Mouse (Mus musculus) layer of hippocampus, postnatal 25 days (tissue): Measurements from ENCODE around the gene Cpm. TPM values are rescaled to one million over a fixed set of nuclear protein-coding genes. Genes with fewer than 3 reads are reported as not detected.
A peak's percentile ranks its signal among the peaks of the same experiment; 100 is the strongest.

Experiments used
- DNase-seq, 2 experiments: peaks; one replicate each; pipeline ENCODE4 v3.0.0; 2022; ENCODE audit warnings: mixed read lengths in 2 of 2, low spot score in 1 of 2; ENCODE audit errors: extremely low spot score in 1 of 2
- total RNA-seq, 2 experiments: library from RNA; stranded (reverse); gene quantifications; 2 replicates each; pipeline ENCODE4 v1.2.3; 2021

The Cpm gene
- total RNA-seq, 2 experiments from 2014 or later = 8.5 to 11.4 TPM

DNA sequence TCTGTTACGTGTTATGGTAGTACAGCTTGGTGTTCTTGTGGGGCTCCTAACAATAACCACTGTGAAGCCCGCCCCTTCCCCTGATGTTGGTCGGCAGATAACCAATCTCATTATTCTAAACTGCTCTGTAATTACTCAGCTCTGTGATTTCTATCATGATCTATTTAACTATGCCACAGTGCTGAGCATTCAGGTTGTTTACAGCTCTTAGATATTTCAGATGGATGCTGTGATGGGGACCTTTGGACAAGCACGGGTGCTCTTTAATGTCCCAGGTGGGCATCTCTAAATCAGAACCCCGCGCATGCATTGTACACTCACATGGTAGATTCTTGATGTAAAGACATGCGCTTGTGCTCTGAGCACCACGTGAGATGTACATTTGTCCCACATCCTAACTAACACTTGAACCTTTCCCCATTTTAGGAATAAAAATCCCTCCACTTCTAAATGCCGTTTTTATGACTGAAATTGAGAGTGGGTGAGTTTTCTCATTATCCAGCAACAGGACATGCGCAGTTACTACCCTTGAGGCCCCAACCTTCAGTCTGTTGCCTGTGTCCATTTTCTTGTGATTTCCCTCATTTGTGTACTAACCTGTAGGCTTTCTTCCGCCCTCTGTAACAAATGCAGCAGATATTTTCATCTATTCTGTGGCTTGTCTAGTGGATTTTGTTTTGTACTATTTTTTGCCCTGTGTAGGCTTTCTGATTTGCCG, 14.6 kb downstream of the Cpm start:
- no peak for DNase-seq

DNA sequence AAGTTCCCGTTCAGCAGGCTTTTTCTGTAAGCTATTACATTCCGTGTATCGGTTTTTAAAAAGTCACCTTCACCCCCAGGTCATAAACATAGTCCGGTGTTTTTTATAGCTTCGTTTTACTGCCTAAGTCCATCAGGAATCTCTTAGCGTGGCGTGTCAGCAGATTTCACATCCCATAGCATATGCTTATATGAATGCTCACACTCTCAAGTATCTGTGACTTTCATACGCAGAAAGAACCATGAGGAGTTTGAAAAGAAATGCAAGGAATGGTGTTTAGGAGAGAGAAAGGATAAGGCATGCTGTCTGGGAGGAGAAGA, 15.1 kb downstream of the Cpm start:
- no peak for DNase-seq

DNA sequence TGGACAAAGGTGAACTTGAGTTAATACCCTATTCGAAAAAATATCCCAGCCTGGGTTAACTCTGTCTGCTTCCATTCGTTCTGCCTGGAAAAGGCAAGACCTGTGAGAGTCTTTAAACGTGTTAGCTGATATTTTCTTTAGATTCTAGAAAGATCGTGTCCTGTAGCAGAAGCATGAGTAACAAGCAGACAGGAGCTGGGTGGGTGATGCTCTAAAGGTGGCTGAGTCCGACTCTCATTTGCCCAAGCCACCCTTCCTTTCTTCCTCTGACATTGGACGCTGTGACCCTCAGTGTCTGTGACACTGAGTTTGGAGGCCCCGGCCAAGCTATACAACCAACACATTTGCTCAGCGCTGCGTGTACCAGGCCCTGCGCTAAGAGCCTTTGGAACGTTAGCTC, 15.5 kb downstream of the Cpm start:
- no peak for DNase-seq

- DNase-seq = no peak
These were observed 16.2 kb downstream of the Cpm start for GRCm38 (mm10) chr10:117645487-117645964.

GRCm38 (mm10) chr10:117646482-117647157, 17.3 kb downstream of the Cpm start:
- no peak for DNase-seq

GRCm38 (mm10) chr10:117647158-117647505, 17.8 kb downstream of the Cpm start:
- peak; percentile 9 to 17 for DNase-seq

GRCm38 (mm10) chr10:117647964-117648472, 18.7 kb downstream of the Cpm start:
- DNase-seq = no peak

- no peak for DNase-seq
These were observed 19.3 kb downstream of the Cpm start for GRCm38 (mm10) chr10:117648643-117649042.

- no peak for DNase-seq
These were observed 20.2 kb downstream of the Cpm start for GRCm38 (mm10) chr10:117649292-117650041.

- no peak for DNase-seq
These were observed 20.8 kb downstream of the Cpm start for GRCm38 (mm10) chr10:117650042-117650655.

GRCm38 (mm10) chr10:117650725-117651124, 21.4 kb downstream of the Cpm start:
- no peak for DNase-seq

- no peak for DNase-seq
These were observed 22.5 kb downstream of the Cpm start for GRCm38 (mm10) chr10:117651587-117652377.

GRCm38 (mm10) chr10:117652378-117652774, 23.1 kb downstream of the Cpm start:
- no peak for DNase-seq

- no peak for DNase-seq
These were observed 23.9 kb downstream of the Cpm start for GRCm38 (mm10) chr10:117652930-117653778.

DNA sequence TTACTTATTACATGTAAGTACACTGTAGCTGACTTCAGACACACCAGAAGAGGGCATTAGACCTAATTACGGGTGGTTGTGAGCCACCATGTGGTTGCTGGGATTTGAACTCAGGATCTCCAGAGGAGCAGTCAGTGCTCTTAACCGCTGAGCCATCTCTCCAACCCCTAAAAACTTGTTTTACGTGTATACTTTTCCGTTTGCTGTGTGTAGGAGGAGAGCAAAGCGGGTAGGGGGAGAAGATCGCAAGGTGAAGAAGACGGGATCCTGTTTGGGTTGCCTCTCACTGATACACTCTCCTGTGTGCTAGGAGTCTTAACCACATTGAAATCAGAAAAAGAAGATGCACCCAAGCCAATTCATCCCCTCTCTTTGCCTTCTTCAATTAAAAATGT, 24.5 kb downstream of the Cpm start:
- no peak for DNase-seq

- DNase-seq = no peak
These were observed 25.4 kb downstream of the Cpm start for GRCm38 (mm10) chr10:117654576-117655123.

GRCm38 (mm10) chr10:117655460-117655859, 26.2 kb downstream of the Cpm start:
- DNase-seq = no peak

DNA sequence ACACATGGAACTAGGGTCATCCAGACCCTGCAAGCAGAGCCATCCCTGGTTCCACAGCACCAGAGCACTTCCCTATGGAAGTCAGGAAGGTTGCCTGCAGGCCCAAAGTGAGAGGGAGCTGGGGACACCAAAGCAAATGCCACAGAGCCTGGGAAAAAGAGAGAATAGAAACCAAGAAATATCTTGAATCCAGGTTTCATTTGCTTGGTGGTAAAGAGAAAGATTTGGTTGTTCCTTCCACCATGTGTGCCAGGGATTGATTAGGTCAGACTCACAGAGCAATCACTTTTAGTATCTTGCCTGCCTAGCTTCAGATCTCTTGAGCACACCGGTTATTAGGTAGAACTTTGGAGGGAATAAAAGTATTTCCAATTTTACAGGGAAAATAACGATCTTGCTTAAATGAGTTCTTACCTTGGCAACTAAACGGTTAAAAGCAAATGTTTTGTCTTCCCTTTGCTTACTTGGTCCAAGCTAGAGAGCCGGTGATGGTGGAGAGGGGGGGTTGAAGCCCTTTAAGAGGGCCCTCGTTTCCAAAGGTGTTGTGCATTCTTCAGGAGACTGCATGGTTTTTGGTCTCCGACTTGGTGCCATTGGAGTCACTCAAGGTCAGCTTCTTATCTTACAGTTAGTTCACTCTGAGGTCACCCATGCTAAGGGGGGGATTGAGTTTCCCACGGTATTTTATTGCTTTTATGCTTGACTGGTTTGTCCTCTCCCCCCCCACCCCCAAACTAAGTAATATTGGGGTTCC, 26.8 kb downstream of the Cpm start:
- DNase-seq = no peak
